Mouse (Mus musculus) midbrain, embryonic 10.5 days (tissue): ENCODE results near the gene Gm10645. TPM values are rescaled to one million over a fixed set of nuclear protein-coding genes. Genes with fewer than 3 reads are reported as not detected.

Source experiments
- DNase-seq: peaks from one replicate; pipeline ENCODE4 v3.0.0-alpha.2; 2017; ENCODE audit warnings: low spot score
- H3K27ac ChIP-seq: fragments of 300-500 bp; sonication (generic); replicated peaks from 2 replicates; pipeline ENCODE4 v1.5.1; 2016; ENCODE audit warnings: mild to moderate bottlenecking
- H3K27me3 ChIP-seq: fragments of 300-500 bp; sonication (generic); 2 replicates; pipeline ENCODE4 v1.6.1; 2016; ENCODE audit warnings: low read depth, mild to moderate bottlenecking; ENCODE audit not compliant: poor library complexity, severe bottlenecking
- H3K36me3 ChIP-seq: fragments of 300-500 bp; sonication (generic); 2 replicates; pipeline ENCODE4 v1.6.1; 2016; ENCODE audit warnings: mild to moderate bottlenecking, moderate library complexity
- H3K4me1 ChIP-seq: fragments of 300-500 bp; sonication (generic); 2 replicates; pipeline ENCODE4 v1.6.1; 2016
- H3K4me3 ChIP-seq: fragments of 300-500 bp; sonication (generic); 2 replicates; pipeline ENCODE4 v1.5.1; 2016; ENCODE audit warnings: mild to moderate bottlenecking, moderate library complexity
- H3K9me3 ChIP-seq: fragments of 300-500 bp; sonication (generic); replicated peaks from 2 replicates; pipeline ENCODE4 v1.6.1; 2016; ENCODE audit warnings: mild to moderate bottlenecking
- WGBS: fragments of 180-500 bp; shearing (Covaris S2); methylation state at CpG from one replicate; pipeline ENCODE4 v1.1.7; 2016; 5-methylcytosine and 5-hydroxymethylcytosine counted together
- polyA plus RNA-seq: library from polyadenylated mRNA; unstranded; fragments of >200 nt; fragmentation: Nextera tagmentation; extraction: Ambion mirVana; gene quantifications from 2 replicates; pipeline ENCODE4 v1.2.1, GENCODE M21; 2016

The Gm10645 gene
- 3.1 and 3.4 TPM in 2 replicates for polyA plus RNA-seq

- Histone ChIP-seq H3K27ac (peak within 1 kb of the TSS; percentile 97), H3K4me1 (peaks cover 48% of the 10 kb centered on the region), H3K36me3 (no peaks in the 10 kb centered on the region), H3K27me3 (no peaks in the 10 kb centered on the region), H3K4me3 (peak within 1 kb of the TSS; percentile 89), H3K9me3 (no peaks in the 10 kb centered on the region)
- 3% methylated on average over 54 of the region's 54 CpGs for WGBS
- peak; percentile 73 for DNase-seq
Observed at GRCm38 (mm10) chr8:83165931-83166867, at the start of gene Gm10645. TSS of gene Gm10645 (minus strand) at chr8:83166170.

- 0 out of 2 replicates have a peak, but pooled peaks cover 5% of the 10 kb centered on the region for H3K4me1 ChIP-seq
- no peak overlapping the region for H3K4me3 ChIP-seq
- peaks cover 35% of the 10 kb centered on the region for H3K36me3 ChIP-seq
- DNase-seq = no peak
- no peaks in the 10 kb centered on the region for H3K27me3 ChIP-seq
- H3K27ac ChIP-seq = peak overlapping the region; percentile 38; the same call in 1 of the 2 replicates
- H3K9me3 ChIP-seq = no peaks in the 10 kb centered on the region
- 79% methylated on average over 5 of the region's 5 CpGs for WGBS
Observed at GRCm38 (mm10) chr8:83215065-83215464, 49.1 kb upstream of the Gm10645 start.

- Histone ChIP-seq H3K27ac (no peak overlapping the region), H3K27me3 (no peaks in the 10 kb centered on the region), H3K36me3 (peaks cover 36% of the 10 kb centered on the region), H3K4me1 (peaks cover 5% of the 10 kb centered on the region; the same call in 1 of the 2 replicates), H3K4me3 (no peak overlapping the region), H3K9me3 (no peaks in the 10 kb centered on the region)
- WGBS = 93% methylated on average over 7 of the region's 7 CpGs
- no peak for DNase-seq
Observed at GRCm38 (mm10) chr8:83210676-83211075, 44.7 kb upstream of the Gm10645 start.

- no peaks in the 10 kb centered on the region; the same call in 1 of the 2 replicates for H3K4me1 ChIP-seq
- 0 out of 2 replicates have a peak overlapping the region, but pooled peaks have one; percentile 6 for H3K27ac ChIP-seq
- no peak for DNase-seq
- 84% methylated on average over 4 of the region's 4 CpGs for WGBS
- H3K9me3 ChIP-seq = no peaks in the 10 kb centered on the region
- no peaks in the 10 kb centered on the region for H3K27me3 ChIP-seq
- H3K36me3 ChIP-seq = peaks cover 36% of the 10 kb centered on the region
- H3K4me3 ChIP-seq = no peak overlapping the region
Observed at GRCm38 (mm10) chr8:83209581-83209980, 43.6 kb upstream of the Gm10645 start.

GRCm38 (mm10) chr8:83205907-83206306 is 39.9 kb upstream of the Gm10645 start:
- Histone ChIP-seq H3K4me1 (no peaks in the 10 kb centered on the region; the same call in 1 of the 2 replicates), H3K9me3 (no peaks in the 10 kb centered on the region), H3K4me3 (no peak overlapping the region), H3K27me3 (no peaks in the 10 kb centered on the region), H3K27ac (no peak overlapping the region), H3K36me3 (peaks cover 9% of the 10 kb centered on the region)
- DNase-seq = no peak
- WGBS = 89% methylated on average over 7 of the region's 7 CpGs

GRCm38 (mm10) chr8:83202946-83203345 is 37.0 kb upstream of the Gm10645 start:
- Histone ChIP-seq H3K36me3 (no peaks in the 10 kb centered on the region), H3K9me3 (no peaks in the 10 kb centered on the region), H3K27ac (0 out of 2 replicates have a peak overlapping the region, but pooled peaks have one; percentile 13), H3K4me1 (peaks cover 5% of the 10 kb centered on the region; the same call in 1 of the 2 replicates), H3K4me3 (no peak overlapping the region), H3K27me3 (no peaks in the 10 kb centered on the region)
- 95% methylated on average over 11 of the region's 11 CpGs for WGBS
- no peak for DNase-seq

- Histone ChIP-seq H3K9me3 (no peaks in the 10 kb centered on the region), H3K36me3 (no peaks in the 10 kb centered on the region), H3K4me1 (peaks cover 13% of the 10 kb centered on the region), H3K4me3 (no peak overlapping the region), H3K27ac (no peak overlapping the region), H3K27me3 (no peaks in the 10 kb centered on the region)
- DNase-seq = no peak
- 87% methylated on average over 16 of the region's 16 CpGs for WGBS
Observed at GRCm38 (mm10) chr8:83200191-83201177, 34.5 kb upstream of the Gm10645 start.

- Histone ChIP-seq H3K9me3 (no peaks in the 10 kb centered on the region), H3K27ac (no peak overlapping the region), H3K36me3 (no peaks in the 10 kb centered on the region), H3K4me1 (peaks cover 13% of the 10 kb centered on the region), H3K4me3 (no peak overlapping the region), H3K27me3 (no peaks in the 10 kb centered on the region)
- no peak for DNase-seq
- WGBS = 80% methylated on average over 8 of the region's 8 CpGs
Observed at GRCm38 (mm10) chr8:83199715-83200114, 33.7 kb upstream of the Gm10645 start.

GRCm38 (mm10) chr8:83196088-83196487 is 30.1 kb upstream of the Gm10645 start:
- no peak for DNase-seq
- Histone ChIP-seq H3K4me3 (no peak overlapping the region), H3K9me3 (no peaks in the 10 kb centered on the region), H3K36me3 (no peaks in the 10 kb centered on the region; the same call in 1 of the 2 replicates), H3K4me1 (peaks cover 25% of the 10 kb centered on the region), H3K27ac (no peak overlapping the region), H3K27me3 (no peaks in the 10 kb centered on the region)
- 76% methylated on average over 6 of the region's 6 CpGs for WGBS

GRCm38 (mm10) chr8:83189538-83190095 is 23.6 kb upstream of the Gm10645 start:
- Histone ChIP-seq H3K36me3 (no peaks in the 10 kb centered on the region; the same call in 1 of the 2 replicates), H3K27me3 (no peaks in the 10 kb centered on the region), H3K27ac (no peak overlapping the region), H3K4me3 (no peak overlapping the region), H3K9me3 (no peaks in the 10 kb centered on the region), H3K4me1 (peaks cover 28% of the 10 kb centered on the region)
- 80% methylated on average over 4 of the region's 4 CpGs for WGBS
- no peak for DNase-seq

GRCm38 (mm10) chr8:83187363-83187962 is 21.5 kb upstream of the Gm10645 start:
- no peak overlapping the region for H3K27ac ChIP-seq
- DNase-seq = no peak
- peaks cover 35% of the 10 kb centered on the region for H3K4me1 ChIP-seq
- H3K4me3 ChIP-seq = no peak overlapping the region
- 91% methylated on average over 10 of the region's 10 CpGs for WGBS
- H3K36me3 ChIP-seq = no peaks in the 10 kb centered on the region; the same call in 1 of the 2 replicates
- no peaks in the 10 kb centered on the region for H3K9me3 ChIP-seq
- H3K27me3 ChIP-seq = no peaks in the 10 kb centered on the region
